Mouse (Mus musculus): Measurements from ENCODE around the gene Cyp3a57.
"Not testable (repeated sequence)": the region's sequence is repeated elsewhere in the genome, so short reads cannot be mapped to it uniquely, and the experiment has no call there.

Gene Cyp3a57

DNA sequence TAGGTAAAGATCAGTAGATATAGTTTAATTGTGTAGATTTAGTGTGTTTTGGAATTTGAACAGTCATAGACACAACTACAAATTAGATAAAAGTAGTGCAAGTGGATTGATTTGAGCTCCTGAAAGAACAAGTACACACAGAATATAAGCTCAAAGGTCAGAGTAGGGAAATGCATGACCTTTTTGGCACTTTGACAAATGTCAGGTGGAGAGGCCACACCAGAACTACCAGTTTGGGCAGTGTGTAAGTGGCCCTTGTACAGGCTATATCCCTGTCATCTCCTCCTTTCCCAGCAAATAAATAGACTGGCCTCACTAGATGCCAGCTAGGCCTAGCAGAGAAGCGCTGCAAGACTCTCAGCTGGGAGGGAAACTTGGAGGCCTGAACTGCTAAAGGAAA, at the start of gene Cyp3a57:
TSS of gene Cyp3a57 (plus strand) at position 339 of the 400 bp plus-strand sequence.
- DNase-seq: no peak

DNA sequence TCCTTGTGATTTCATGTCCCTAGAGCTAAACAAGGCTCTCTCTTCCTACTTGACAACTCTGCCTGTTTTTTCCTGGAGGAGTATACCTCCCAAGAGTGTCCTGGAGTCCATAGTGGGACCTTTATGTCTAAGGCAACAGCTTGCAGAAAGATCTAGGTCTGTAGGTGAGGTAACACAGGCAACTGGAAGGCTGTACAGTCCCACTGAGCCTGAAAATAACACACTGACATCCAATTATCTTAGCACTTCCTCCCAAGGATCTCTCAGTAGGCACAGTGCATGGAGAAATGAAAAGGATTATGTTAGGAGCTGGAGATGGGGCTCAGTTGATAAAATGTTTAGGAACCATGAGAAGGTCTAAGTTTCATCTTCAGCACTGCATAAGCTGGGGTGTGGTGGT, 44.6 kb upstream of the Cyp3a57 start:
- DNase-seq: no peak

DNA sequence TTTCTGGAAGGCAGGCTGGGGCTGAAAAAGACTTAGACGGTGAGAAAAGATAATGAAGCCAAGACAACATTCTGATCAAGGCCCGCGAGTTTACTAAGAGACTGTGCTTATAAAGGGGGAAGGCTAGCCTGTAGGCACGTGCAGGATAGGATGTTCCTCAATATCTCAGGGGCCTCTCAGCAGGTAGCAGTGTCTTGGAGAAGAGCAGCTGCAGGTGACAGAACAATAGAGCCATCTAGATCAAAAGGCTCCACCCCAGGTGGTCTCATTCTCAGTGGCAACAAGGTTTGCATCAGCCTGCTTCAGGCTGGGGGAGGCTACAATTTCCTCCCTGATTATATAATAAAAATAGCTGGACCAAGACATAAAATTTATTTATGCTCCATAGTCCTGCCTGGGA, 43.3 kb upstream of the Cyp3a57 start:
- not testable (repeated sequence) for DNase-seq

DNA sequence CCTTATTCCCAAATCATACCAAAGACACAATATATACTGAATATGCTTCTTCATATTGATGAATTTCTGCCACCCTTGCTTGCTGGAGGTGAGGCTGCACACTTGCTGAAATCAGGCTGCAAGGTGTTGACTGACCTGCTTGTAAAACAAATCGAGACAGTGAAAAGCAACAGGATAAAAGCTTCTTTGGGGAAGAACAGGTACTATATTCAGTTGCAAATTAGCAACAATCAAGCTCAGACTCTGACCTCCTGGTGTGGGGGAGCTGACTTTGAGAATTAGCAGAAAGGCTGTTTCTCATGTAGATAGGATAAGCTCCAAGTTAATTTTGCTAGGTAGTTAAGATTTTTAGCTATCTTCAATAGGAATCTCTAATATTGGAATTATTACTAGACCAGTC, 42.7 kb upstream of the Cyp3a57 start:
- no peak for DNase-seq

DNA sequence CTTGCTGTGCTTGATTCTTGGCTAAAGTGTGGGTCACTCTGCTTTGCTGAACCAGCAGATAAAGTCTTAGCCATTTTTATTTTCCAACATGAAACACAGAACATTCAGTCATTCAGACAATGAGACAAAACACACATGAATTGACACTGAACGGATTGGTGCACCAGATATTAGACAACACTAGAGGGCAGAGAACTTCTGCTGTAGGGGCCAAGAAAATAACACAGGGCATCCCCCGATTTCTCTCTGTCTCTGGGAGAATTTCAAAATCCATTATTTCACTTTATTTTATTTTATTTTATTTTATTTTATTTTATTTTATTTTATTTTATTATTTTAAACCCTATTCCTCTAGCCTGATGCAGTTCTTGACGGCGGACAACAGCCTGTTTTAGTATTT, 38.1 kb upstream of the Cyp3a57 start:
- not testable (repeated sequence) for DNase-seq

DNA sequence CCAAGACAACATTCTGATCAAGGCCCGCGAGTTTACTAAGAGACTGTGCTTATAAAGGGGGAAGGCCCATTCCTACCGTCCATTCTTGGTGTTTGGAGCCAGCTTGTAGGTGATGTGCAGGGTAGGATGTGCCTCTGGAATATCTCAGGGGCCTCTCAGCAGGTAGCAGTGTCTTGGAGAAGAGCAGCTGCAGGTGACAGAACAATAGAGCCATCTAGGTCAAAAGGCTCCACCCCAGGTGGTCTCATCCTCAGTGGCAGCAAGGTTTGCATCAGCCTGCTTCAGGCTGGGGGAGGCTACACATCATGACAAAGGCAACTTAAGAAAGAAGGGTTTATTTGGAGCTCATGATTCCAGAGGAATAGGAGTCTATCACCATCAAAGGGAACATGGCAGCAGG, 37.3 kb upstream of the Cyp3a57 start:
- not testable (repeated sequence) for DNase-seq

DNA sequence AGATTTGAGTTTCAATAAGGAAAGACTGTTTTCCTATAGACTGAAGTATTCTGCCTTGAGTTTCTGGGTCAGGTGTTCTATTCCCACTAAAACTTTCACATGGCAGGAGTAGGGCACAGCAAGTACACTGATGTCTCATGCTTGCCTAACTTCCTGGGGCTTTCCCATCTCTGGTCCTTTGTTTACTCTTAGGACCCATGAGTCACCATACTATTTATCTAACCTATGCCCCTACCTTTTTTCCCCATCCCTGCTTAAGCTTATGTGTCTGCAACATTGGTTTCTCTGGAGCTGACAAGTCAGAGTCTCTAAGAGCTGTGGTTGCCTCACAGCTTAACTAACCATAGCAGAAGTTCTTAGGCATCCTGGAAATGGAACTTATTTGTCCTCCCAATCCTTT, 31.2 kb upstream of the Cyp3a57 start:
- DNase-seq: no peak

DNA sequence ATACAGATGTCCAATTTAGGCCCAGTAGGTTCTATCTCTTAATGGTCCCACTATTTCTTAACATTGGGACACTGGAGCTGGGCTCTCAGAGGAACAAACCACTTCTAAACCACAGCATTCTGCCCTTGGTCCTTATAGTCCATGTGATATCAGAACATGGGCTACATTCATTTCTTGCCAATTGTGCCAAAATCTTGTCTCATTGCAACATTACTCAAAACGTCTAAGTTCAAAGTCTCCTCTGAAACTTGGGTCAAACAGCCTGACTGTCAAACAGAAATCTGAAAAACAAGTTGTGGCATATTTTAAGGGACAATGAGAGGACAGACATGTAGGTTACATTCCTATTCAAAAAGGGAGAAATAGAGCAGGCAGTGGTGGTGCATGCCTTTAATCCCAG, 27.9 kb upstream of the Cyp3a57 start:
- DNase-seq: no peak

DNA sequence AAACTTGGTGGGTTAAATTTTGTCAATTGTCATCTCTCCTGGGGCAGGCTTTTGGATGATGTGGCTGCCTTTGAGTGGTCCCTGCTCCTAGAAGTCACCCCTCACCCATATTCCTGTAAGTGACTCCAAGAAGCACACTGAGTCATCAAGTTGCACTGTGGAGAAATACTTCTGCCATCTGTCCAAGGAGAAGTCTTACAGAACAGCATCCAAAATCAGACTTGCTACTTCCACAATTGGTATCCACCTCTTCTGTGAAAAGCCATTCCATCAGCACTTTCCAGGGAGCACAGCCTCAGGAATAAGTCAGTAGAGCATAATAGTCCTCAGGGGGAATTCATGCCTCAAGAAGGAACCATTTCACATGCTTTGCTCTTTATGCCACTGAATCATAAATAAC, 6.3 kb upstream of the Cyp3a57 start:
- DNase-seq: not testable (repeated sequence)

DNA sequence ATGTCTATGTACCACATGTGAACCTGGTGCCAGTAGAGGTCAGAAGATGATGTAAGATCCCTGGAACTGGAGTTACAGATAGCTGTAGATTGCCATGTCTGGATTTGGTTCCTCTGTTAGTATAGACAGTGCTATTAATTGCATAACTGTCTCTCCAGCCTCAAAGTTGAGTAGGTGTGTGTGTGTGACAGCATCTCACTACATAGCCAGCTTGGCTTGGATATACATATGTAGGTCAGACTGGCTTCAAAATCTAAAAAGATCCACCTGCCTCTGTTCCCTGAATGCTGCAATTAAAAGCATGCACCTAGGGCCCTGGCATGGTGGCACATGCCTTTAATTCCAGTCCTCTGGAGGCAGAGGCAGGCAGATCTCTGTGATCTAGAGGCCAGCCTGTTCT, 4.6 kb downstream of the Cyp3a57 start:
- DNase-seq: no peak

DNA sequence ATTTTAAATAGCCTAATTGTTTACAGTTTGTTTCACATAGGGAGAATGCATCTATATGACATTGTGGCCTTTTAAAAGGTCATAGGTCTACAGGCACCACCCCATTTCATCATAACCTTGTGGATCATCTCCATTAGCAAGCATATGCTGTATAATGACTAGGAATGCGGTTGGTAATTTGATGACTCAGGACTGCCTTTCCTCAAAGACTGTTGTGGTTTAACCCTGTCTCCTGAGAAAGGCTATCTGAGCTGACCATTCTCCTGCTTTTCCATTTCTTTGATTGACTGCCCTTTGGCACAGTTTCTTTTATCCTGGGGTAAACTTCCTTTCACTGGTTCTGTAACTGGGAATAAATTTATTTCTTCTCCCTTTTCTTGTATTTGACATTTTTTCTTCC, 8.0 kb downstream of the Cyp3a57 start:
- no peak for DNase-seq

DNA sequence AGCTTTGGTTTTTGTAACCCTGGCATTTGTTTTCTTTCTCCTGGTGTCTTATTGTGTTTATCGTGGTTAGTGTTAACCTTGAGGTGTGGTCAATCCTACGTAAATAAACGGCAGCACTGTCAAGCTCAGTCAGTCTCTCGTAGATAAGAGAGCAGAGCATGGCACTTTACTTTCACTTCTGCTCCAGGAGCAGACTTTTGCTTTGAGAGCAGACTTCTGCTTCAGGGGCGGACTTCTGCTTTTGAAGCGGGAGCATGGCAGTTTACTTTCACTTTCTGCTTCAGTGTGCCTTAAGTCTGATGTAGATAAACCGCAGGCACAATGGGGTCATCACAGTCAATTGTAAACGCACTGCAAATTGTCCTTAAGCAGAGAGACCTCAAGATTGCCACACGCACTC, 70.3 kb downstream of the Cyp3a57 start:
- DNase-seq: not testable (repeated sequence)

DNA sequence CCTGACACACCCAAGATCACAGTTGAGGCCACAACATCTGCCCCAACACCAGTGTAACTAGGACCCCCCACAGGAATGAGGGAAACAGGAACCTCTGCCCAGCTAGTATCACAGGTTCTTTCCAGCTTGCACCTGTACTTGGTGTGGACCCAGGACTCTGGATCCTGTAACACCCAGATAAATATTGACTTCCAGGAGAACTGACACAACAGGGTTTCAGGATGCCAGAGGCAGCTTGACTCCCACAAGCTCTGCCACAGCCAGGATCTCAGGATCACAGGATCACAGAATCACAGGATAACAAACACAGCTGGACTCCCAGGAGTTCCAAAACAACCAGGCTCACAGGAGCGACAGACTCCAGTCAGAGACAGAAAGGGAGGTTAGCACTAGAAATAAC, 77.2 kb downstream of the Cyp3a57 start:
- DNase-seq: no peak

DNA sequence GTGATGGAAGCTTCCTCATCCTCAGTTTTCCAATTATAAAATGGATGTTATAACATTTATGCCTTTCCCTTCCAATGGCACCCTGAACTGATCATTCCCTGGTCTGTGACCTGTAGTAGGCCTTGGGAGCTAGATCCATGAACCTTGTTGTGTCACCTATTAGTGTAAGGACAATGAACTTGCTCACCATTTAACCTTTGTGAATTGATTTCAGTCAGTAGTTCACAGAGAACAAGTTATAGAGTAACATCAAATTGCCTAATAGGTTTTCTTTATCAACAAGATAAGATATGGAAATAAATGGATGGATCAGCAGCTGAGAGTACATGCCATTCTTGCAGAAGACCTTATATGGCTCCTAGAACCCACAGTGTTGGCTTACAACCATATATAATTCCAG, 85.9 kb downstream of the Cyp3a57 start:
- DNase-seq: no peak

DNA sequence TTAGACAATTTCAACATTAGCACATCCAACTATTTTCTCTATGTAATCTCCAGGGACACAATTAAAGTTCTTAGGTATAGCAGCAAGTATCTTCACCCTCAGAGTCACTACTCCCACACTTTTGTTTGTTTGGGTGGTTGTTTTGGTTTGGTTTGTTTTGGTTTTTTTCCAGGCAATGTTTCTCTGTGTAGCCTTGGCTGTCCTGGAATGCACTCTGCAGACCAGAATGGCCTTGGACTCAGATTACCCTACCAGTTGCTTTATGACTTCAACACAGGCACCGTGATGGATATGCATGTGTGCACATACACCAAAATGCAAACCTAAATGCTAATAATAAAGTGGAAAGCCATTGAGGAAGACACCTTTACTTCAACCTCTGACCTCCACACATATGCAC, 88.6 kb downstream of the Cyp3a57 start:
- no peak for DNase-seq

Data from spleen, adult 18-20 months (tissue).